In genomic region chr2:121396624-121397023, GRCm38 (mm10) we compare ENCODE assay signal across 8 mouse cellular contexts. TPM values are rescaled to one million over a fixed set of nuclear protein-coding genes. Genes with fewer than 3 reads are reported as not detected.
A peak's percentile ranks its signal among the peaks of the same experiment; 100 is the strongest.
DNase-seq lines count a peak whose midpoint lies in the region; ATAC-seq and TF ChIP-seq lines count a peak whose summit lies in the region.

No protein-coding gene starts in this region.

- no peaks in the 10 kb centered on the region for H3K36me3 ChIP-seq in liver, embryonic 12.5 days
- H3K36me3 ChIP-seq in limb, embryonic 14.5 days (ENCODE audit: control insufficient read depth, insufficient read depth, low read length), result no peaks in the 10 kb centered on the region

- H3K4me1 ChIP-seq in liver, embryonic 12.5 days, result no peaks in the 10 kb centered on the region
- no peaks in the 10 kb centered on the region for H3K4me1 ChIP-seq in limb, embryonic 14.5 days (ENCODE audit: control insufficient read depth, insufficient read depth, low read length)

- no peak for ATAC-seq in liver, embryonic 12.5 days
- ATAC-seq in erythroid progenitor cell, adult 5-6 weeks (replicated peaks; ENCODE audit: low FRiP score, poor library complexity, severe bottlenecking), result peak; percentile 78; the same call in 1 of the 2 replicates
- no peak for ATAC-seq in limb, embryonic 14.5 days (ENCODE audit: low FRiP score, low read depth)

- no peak for TF ChIP-seq POLR2A in brain, embryonic 14.5 days (IDR thresholded peaks at IDR 0.05; ENCODE audit: borderline replicate concordance, extremely low read depth, insufficient read depth, insufficient read length, poor library complexity, severe bottlenecking)
- no peak for TF ChIP-seq POLR2A in limb, embryonic 14.5 days (IDR thresholded peaks at IDR 0.05; ENCODE audit: borderline replicate concordance, extremely low read depth, insufficient read depth, insufficient read length)

- no peak overlapping the region for H3K9ac ChIP-seq in liver, embryonic 12.5 days
- H3K9ac ChIP-seq in limb, embryonic 14.5 days (ENCODE audit: low read depth, low read length, severe bottlenecking), result no peak overlapping the region

- 14% methylated on average over 8 of the region's 8 CpGs for WGBS in liver, embryonic 12.5 days (ENCODE audit: insufficient replicate concordance)
- WGBS in limb, embryonic 14.5 days, result 19% methylated on average over 8 of the region's 8 CpGs

- TF ChIP-seq CTCF in brain, embryonic 14.5 days (IDR thresholded peaks at IDR 0.05; ENCODE audit: borderline replicate concordance, extremely low read depth, insufficient read depth, insufficient read length), result peak; percentile 79; the same call in 1 of the 2 replicates

- peak; percentile 83 for DNase-seq in liver
- peak; percentile 92 for DNase-seq in brain, embryonic 14.5 days (ENCODE audit: low read depth)
- peak; percentile 81 for DNase-seq in kidney, adult 9 months
- peak; percentile 93 for DNase-seq in limb, embryonic 14.5 days (ENCODE audit: low spot score)
- DNase-seq in retina, embryonic 14.5 days (ENCODE audit: low spot score), result peak; percentile 96
- DNase-seq in thymus, postnatal 4 days, result peak; percentile 93

- H3K4me3 ChIP-seq in liver, embryonic 12.5 days, result no peak overlapping the region
- H3K4me3 ChIP-seq in limb, embryonic 14.5 days (replicated peaks; ENCODE audit: low read length), result no peak overlapping the region

- peaks cover 6% of the 10 kb centered on the region; the same call in 1 of the 2 replicates for H3K27me3 ChIP-seq in liver, embryonic 12.5 days (replicated peaks)
- H3K27me3 ChIP-seq in limb, embryonic 14.5 days (ENCODE audit: control insufficient read depth, insufficient read depth, low read length), result no peaks in the 10 kb centered on the region

- H3K27ac ChIP-seq in liver, embryonic 12.5 days, result no peak overlapping the region
- H3K27ac ChIP-seq in limb, embryonic 14.5 days (replicated peaks; ENCODE audit: low read depth, low read length), result no peak overlapping the region

- no peaks in the 10 kb centered on the region for H3K9me3 ChIP-seq in liver, embryonic 12.5 days (replicated peaks)
- H3K9me3 ChIP-seq in limb, embryonic 14.5 days (ENCODE audit: control insufficient read depth, low read length), result no peaks in the 10 kb centered on the region

- no peak overlapping the region for H3K4me2 ChIP-seq in liver, embryonic 12.5 days
- no peak overlapping the region for H3K4me2 ChIP-seq in limb, embryonic 14.5 days (replicated peaks; ENCODE audit: low read depth, low read length, severe bottlenecking)

RNA-seq across cellular contexts. Expression of gene Strc, which starts 9.7 kb away (rescaled TPM):
- polyA plus RNA-seq in liver, embryonic 12.5 days (2016; fragmentation: Nextera tagmentation; extraction: Ambion mirVana), result not detected in 2 replicates
- 0.04 TPM in 1 of 2 replicates, not detected in the other for polyA plus RNA-seq in brain, embryonic 14.5 days (2012; rRNA removed)
- 0.36 TPM in 1 of 2 replicates, not detected in the other for total RNA-seq in erythroid progenitor cell, adult 5-6 weeks (2015; ENCODE audit: low replicate concordance)
- total RNA-seq in erythroid progenitor cell, adult 5-6 weeks (2017; ENCODE audit: low replicate concordance), result not detected in 2 replicates
- 0.01 TPM in 2 replicates for polyA plus RNA-seq in limb, embryonic 14.5 days (2012; rRNA removed)
- not detected in 2 replicates for polyA plus RNA-seq in limb, embryonic 14.5 days (2014; fragmentation: Nextera tagmentation; extraction: Ambion mirVana)

RNA-seq across cellular contexts. Expression of gene Pdia3, which starts 17.0 kb away (rescaled TPM):
- 353 and 364 TPM in 2 replicates for polyA plus RNA-seq in liver, embryonic 12.5 days (2016; fragmentation: Nextera tagmentation; extraction: Ambion mirVana)
- polyA plus RNA-seq in brain, embryonic 14.5 days (2012; rRNA removed), result 168 and 174 TPM in 2 replicates
- total RNA-seq in erythroid progenitor cell, adult 5-6 weeks (2015; ENCODE audit: low replicate concordance), result 95.9 and 112 TPM in 2 replicates
- total RNA-seq in erythroid progenitor cell, adult 5-6 weeks (2017; ENCODE audit: low replicate concordance), result 73.1 and 88.2 TPM in 2 replicates
- polyA plus RNA-seq in limb, embryonic 14.5 days (2012; rRNA removed), result 395 and 416 TPM in 2 replicates
- 523 and 526 TPM in 2 replicates for polyA plus RNA-seq in limb, embryonic 14.5 days (2014; fragmentation: Nextera tagmentation; extraction: Ambion mirVana)

RNA-seq across cellular contexts. Expression of gene Catsper2, which starts 17.0 kb away (rescaled TPM):
- 0.84 and 1.0 TPM in 2 replicates for polyA plus RNA-seq in liver, embryonic 12.5 days (2016; fragmentation: Nextera tagmentation; extraction: Ambion mirVana)
- polyA plus RNA-seq in brain, embryonic 14.5 days (2012; rRNA removed), result 6.6 and 6.8 TPM in 2 replicates
- total RNA-seq in erythroid progenitor cell, adult 5-6 weeks (2015; ENCODE audit: low replicate concordance), result not detected in 2 replicates
- total RNA-seq in erythroid progenitor cell, adult 5-6 weeks (2017; ENCODE audit: low replicate concordance), result not detected in 2 replicates
- polyA plus RNA-seq in limb, embryonic 14.5 days (2012; rRNA removed), result 4.1 and 4.8 TPM in 2 replicates
- polyA plus RNA-seq in limb, embryonic 14.5 days (2014; fragmentation: Nextera tagmentation; extraction: Ambion mirVana), result 1.7 and 2.9 TPM in 2 replicates

RNA-seq across cellular contexts. Expression of gene Ckmt1, which starts 39.1 kb away (rescaled TPM):
- polyA plus RNA-seq in liver, embryonic 12.5 days (2016; fragmentation: Nextera tagmentation; extraction: Ambion mirVana), result 0.16 TPM in 1 of 2 replicates, not detected in the other
- polyA plus RNA-seq in brain, embryonic 14.5 days (2012; rRNA removed), result 39.0 and 49.9 TPM in 2 replicates
- total RNA-seq in erythroid progenitor cell, adult 5-6 weeks (2015; ENCODE audit: low replicate concordance), result not detected in 2 replicates
- total RNA-seq in erythroid progenitor cell, adult 5-6 weeks (2017; ENCODE audit: low replicate concordance), result not detected in 2 replicates
- 5.4 and 7.1 TPM in 2 replicates for polyA plus RNA-seq in limb, embryonic 14.5 days (2012; rRNA removed)
- polyA plus RNA-seq in limb, embryonic 14.5 days (2014; fragmentation: Nextera tagmentation; extraction: Ambion mirVana), result 12.0 and 20.1 TPM in 2 replicates

RNA-seq across cellular contexts. Expression of gene Ppip5k1, which starts 41.4 kb away (rescaled TPM):
- polyA plus RNA-seq in liver, embryonic 12.5 days (2016; fragmentation: Nextera tagmentation; extraction: Ambion mirVana), result 8.1 and 8.7 TPM in 2 replicates
- 22.1 and 25.8 TPM in 2 replicates for polyA plus RNA-seq in brain, embryonic 14.5 days (2012; rRNA removed)
- total RNA-seq in erythroid progenitor cell, adult 5-6 weeks (2015; ENCODE audit: low replicate concordance), result 12.6 and 19.3 TPM in 2 replicates
- 18.6 and 24.6 TPM in 2 replicates for total RNA-seq in erythroid progenitor cell, adult 5-6 weeks (2017; ENCODE audit: low replicate concordance)
- polyA plus RNA-seq in limb, embryonic 14.5 days (2012; rRNA removed), result 12.4 and 13.0 TPM in 2 replicates
- 7.6 and 10.3 TPM in 2 replicates for polyA plus RNA-seq in limb, embryonic 14.5 days (2014; fragmentation: Nextera tagmentation; extraction: Ambion mirVana)
